Mouse (Mus musculus) heart, embryonic 16.5 days (tissue): ENCODE data around the gene 2610001J05Rik. TPM values are rescaled to one million over a fixed set of nuclear protein-coding genes. Genes with fewer than 3 reads are reported as not detected.
A peak's percentile ranks its signal among the peaks of the same experiment; 100 is the strongest.

Experiments used
- ATAC-seq: fragments of 200-750 bp; cut with Nextera tagmentation; replicated peaks from 2 replicates; pipeline ENCODE4 v1.8.0; 2017; ENCODE audit warnings: moderate number of reproducible peaks; ENCODE audit not compliant: insufficient read depth, low FRiP score; ENCODE audit errors: extremely low read depth
- H3K27ac ChIP-seq: fragments of 300-500 bp; sonication (generic); 2 replicates; pipeline ENCODE4 v1.5.1; 2014; ENCODE audit warnings: mild to moderate bottlenecking, low read length, control low read depth, moderate library complexity
- H3K27me3 ChIP-seq: fragments of 300-500 bp; sonication (generic); 2 replicates; pipeline ENCODE4 v1.6.1; 2014; ENCODE audit warnings: low read length, mixed read lengths; ENCODE audit not compliant: control insufficient read depth, insufficient read depth
- H3K36me3 ChIP-seq: fragments of 300-500 bp; sonication (generic); 2 replicates; pipeline ENCODE4 v1.6.1; 2014; ENCODE audit not compliant: control insufficient read depth, insufficient read depth
- H3K4me1 ChIP-seq: fragments of 300-500 bp; sonication (generic); 2 replicates; pipeline ENCODE4 v1.6.1; 2014; ENCODE audit warnings: low read length, mixed read lengths; ENCODE audit not compliant: control insufficient read depth, insufficient read depth
- H3K4me2 ChIP-seq: fragments of 300-500 bp; sonication (generic); 2 replicates; pipeline ENCODE4 v1.6.1; 2014; ENCODE audit warnings: low read depth, mild to moderate bottlenecking, control low read depth, low read length
- H3K4me3 ChIP-seq: fragments of 300-500 bp; sonication (generic); 2 replicates; pipeline ENCODE4 v1.5.1; 2014; ENCODE audit warnings: mild to moderate bottlenecking, control low read depth, low read length
- H3K9ac ChIP-seq: fragments of 300-500 bp; sonication (generic); 2 replicates; pipeline ENCODE4 v1.6.1; 2014; ENCODE audit warnings: low read length, control low read depth
- H3K9me3 ChIP-seq: fragments of 300-500 bp; sonication (generic); replicated peaks from 2 replicates; pipeline ENCODE4 v1.6.1; 2016; ENCODE audit warnings: low read length; ENCODE audit not compliant: control insufficient read depth
- WGBS: fragments of 180-500 bp; shearing (Covaris S2); extraction: QIAGEN DNeasy Blood & Tissue Kit; methylation state at CpG from one replicate; pipeline ENCODE4 v1.1.7; 2014; 5-methylcytosine and 5-hydroxymethylcytosine counted together
- polyA plus RNA-seq: library from polyadenylated mRNA; unstranded; fragments of >200 nt; fragmentation: Nextera tagmentation; extraction: Ambion mirVana; gene quantifications from 2 replicates; pipeline ENCODE4 v1.2.1, GENCODE M21; 2015

2610001J05Rik gene
- 110 and 120 TPM in 2 replicates for polyA plus RNA-seq

DNA sequence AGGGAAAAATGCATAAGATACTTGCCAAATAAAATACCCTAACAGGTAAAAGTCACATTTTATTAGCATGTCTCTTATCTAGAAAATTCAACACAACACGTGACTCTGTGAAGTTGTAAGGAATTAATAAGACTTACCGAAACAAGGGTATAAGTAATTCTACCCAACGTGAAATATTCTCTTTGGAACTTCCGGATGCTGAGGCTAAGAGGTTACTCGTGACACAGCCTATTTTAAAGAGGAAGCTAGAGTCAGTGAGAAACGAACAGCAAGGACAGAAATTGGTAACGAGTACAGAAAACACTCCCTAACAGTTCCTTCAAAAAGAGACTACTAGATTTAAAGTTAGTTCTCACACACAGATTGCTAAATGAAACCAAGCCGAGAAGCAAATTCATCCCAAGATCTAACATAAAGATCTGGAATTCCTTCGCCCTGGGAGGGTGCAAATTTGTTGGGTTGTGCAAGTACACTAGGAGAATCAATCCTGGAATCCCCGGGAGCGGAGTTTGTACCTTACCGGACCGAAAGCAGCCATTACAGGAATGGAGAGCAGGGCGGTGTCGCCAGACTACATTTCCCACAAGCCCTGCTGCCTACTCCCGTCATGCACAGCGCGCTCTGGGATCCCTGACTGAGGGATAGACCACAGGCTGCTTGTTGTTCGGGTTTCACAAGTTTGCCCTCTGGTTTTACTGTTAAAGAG, at the start of gene 2610001J05Rik:
TSS of gene 2610001J05Rik (minus strand) at position 600 of the 706 bp plus-strand sequence.
- peak within 1 kb of the TSS; percentile 87 for H3K4me3 ChIP-seq
- peak; percentile 100 for ATAC-seq
- H3K27ac ChIP-seq: peak within 1 kb of the TSS; percentile 94
- no peaks in the 10 kb centered on the region for H3K9me3 ChIP-seq
- peaks cover 8% of the 10 kb centered on the region for H3K36me3 ChIP-seq
- H3K27me3 ChIP-seq: no peaks in the 10 kb centered on the region
- WGBS: 1% methylated on average over 19 of the region's 19 CpGs
- peak within 1 kb of the TSS; percentile 87 for H3K9ac ChIP-seq
- H3K4me2 ChIP-seq: peak within 1 kb of the TSS; percentile 72
- H3K4me1 ChIP-seq: peaks cover 9% of the 10 kb centered on the region; the same call in 1 of the 2 replicates

DNA sequence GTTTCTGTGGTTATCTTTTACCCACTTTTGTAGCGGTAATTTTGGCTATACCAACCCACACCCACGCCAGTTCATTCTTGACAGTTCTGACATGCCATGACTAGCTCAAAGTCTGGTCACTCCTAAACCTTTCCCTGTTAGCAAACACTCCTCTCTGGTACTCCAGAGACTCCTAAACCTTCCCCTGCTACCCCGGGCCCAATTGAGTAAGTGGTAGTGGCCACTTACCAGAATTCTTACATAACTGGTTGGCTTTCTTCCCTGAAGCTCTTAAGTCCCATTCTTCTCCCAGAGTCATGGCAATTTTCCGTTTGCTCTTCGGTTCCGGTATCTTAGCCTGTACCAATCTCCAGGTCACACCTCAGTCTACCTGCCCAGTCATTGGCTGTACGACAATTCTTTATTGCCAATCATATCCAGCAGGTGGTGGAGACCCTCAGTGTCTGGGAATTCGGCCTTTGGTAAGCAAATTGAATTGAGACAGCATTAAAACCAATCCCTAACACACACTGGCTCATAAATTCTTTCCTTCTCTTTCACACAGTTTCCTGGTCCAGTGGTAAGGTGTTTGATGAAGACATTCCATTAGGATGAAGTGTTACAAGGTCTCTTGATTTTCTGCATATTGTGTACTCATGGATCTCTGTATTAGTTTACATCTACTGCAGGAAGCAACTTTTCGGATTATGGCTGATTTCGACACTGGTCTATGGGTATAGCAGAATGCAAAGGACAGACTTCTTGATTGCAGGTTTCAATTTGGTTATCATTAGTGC, 38.6 kb upstream of the 2610001J05Rik start:
- no peaks in the 10 kb centered on the region for H3K36me3 ChIP-seq
- no peak for ATAC-seq
- no peak overlapping the region for H3K4me2 ChIP-seq
- H3K4me1 ChIP-seq: no peaks in the 10 kb centered on the region
- 85% methylated on average over 10 of the region's 10 CpGs for WGBS
- H3K27me3 ChIP-seq: no peaks in the 10 kb centered on the region
- no peak overlapping the region for H3K9ac ChIP-seq
- no peak overlapping the region for H3K27ac ChIP-seq
- H3K9me3 ChIP-seq: no peaks in the 10 kb centered on the region
- no peak overlapping the region for H3K4me3 ChIP-seq

DNA sequence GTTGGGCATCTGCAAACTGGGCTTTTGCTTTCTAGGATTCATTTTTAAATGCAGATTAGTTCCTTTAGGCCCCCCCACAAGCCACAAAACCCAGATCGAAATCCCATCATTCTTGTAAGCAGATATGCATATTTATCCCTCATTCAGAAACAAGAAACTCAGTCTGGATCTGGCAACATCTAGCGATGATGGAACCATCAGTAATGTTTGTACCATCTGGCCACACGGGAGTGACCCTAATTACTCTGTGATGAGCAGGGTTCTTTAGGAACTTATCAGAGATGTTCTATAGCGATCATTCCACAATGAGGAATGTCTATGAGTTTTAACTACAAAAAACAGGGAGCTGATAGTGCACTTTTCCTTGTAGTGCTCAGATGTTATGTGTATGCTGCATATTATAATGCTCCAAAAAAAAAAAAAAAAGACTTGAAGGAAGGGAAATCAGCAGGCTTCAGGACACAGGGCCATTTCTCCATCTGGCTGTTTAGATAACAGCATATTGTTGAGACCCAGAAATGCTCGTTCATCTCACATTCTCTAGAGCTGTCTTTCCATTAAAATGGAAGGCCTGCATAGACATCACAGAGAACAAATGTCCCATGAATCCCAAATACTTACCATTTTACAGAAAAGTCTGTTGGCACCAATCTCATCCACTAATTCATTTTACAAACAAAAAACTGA, 31.8 kb upstream of the 2610001J05Rik start:
- Histone ChIP-seq H3K9ac (no peak overlapping the region), H3K4me2 (no peak overlapping the region), H3K36me3 (no peaks in the 10 kb centered on the region), H3K4me3 (no peak overlapping the region), H3K9me3 (no peaks in the 10 kb centered on the region), H3K27me3 (no peaks in the 10 kb centered on the region), H3K4me1 (no peaks in the 10 kb centered on the region), H3K27ac (no peak overlapping the region)
- ATAC-seq: no peak
- 80% methylated on average over 5 of the region's 5 CpGs for WGBS

DNA sequence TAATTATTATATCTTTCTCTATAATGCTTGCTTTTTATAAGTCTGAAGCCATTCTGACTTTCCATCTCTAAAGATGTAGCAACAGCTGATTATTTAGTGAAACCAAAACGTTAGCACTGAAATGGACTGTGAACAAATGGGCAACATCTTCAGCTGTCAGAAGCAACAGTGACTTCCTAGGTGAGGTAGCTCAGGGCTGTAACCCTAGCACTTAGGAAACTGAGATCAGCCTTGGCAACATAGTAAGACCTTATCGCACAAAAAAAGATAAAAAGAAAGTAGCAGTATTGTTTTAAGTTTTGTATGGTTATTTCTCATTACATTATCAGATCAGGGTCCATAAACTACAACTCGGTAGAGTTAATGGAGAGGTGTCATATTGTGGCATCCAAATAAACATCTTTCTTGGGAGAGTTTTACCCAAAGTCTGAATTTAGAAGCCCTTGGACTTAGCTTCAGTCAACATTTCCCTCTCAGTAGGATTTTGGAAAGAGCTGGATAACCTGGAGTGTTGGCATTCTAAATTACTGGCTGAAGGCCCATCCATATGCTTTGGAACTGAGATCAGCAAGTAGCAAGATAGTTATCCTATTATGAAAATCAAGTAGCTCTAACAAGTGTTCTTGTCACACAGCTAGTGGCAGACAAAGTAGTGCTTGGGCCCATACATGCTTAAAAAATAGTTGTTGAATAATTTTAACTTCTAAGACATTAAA, 13.7 kb upstream of the 2610001J05Rik start:
- ATAC-seq: no peak
- H3K4me1 ChIP-seq: no peaks in the 10 kb centered on the region
- 75% methylated on average over 3 of the region's 3 CpGs for WGBS
- no peak overlapping the region for H3K9ac ChIP-seq
- H3K9me3 ChIP-seq: no peaks in the 10 kb centered on the region
- no peak overlapping the region for H3K4me3 ChIP-seq
- peaks cover 3% of the 10 kb centered on the region; the same call in 1 of the 2 replicates for H3K36me3 ChIP-seq
- H3K4me2 ChIP-seq: no peak overlapping the region
- H3K27ac ChIP-seq: no peak overlapping the region
- H3K27me3 ChIP-seq: no peaks in the 10 kb centered on the region

DNA sequence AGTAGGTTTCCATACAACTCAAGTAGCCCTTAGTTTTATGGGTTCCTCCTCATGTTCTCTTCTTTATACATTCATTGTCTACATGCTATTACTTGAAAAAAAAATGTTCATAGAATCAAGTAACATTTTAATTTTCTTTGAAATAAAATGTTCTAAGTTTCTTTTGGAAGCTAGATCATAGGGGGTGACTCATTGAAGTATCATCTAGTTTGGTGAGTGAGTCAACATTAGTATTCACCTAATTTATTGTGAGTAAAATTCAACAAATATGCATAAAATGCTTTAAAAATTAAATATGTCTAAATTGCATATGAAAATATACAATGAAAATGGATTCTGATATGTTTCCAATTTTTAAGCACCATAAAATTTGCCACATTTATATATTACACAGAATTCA, 11.6 kb upstream of the 2610001J05Rik start:
- Histone ChIP-seq H3K4me2 (no peak overlapping the region), H3K9ac (no peak overlapping the region), H3K4me1 (no peaks in the 10 kb centered on the region), H3K9me3 (no peaks in the 10 kb centered on the region), H3K27ac (no peak overlapping the region), H3K27me3 (no peaks in the 10 kb centered on the region), H3K4me3 (no peak overlapping the region), H3K36me3 (peaks cover 3% of the 10 kb centered on the region; the same call in 1 of the 2 replicates)
- ATAC-seq: no peak

DNA sequence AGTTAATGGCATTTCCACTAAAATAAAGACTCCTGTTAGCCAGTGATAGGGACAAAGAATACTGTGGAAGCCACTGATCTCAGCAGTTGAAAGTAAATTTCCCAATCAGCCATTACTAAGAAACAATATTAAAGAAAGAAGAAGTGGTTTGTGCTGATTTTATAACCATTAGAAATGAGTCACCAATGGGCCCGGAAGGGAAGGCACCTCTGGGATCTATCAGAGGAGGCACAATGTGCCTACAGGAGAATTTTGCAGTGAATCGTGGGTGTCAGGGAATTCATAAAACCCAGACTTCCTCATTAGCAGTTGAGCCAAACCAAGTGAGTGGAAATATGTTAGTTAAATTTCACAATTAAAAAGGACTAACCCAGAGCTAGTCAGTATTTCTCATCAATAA, 2.6 kb upstream of the 2610001J05Rik start:
- Histone ChIP-seq H3K4me1 (peaks cover 9% of the 10 kb centered on the region; the same call in 1 of the 2 replicates), H3K36me3 (0 out of 2 replicates have a peak, but pooled peaks cover 2% of the 10 kb centered on the region), H3K4me3 (no peak overlapping the region), H3K9ac (no peak overlapping the region), H3K4me2 (no peak overlapping the region), H3K27me3 (no peaks in the 10 kb centered on the region), H3K27ac (no peak overlapping the region), H3K9me3 (no peaks in the 10 kb centered on the region)
- ATAC-seq: no peak
- 89% methylated on average over 2 of the region's 2 CpGs for WGBS

DNA sequence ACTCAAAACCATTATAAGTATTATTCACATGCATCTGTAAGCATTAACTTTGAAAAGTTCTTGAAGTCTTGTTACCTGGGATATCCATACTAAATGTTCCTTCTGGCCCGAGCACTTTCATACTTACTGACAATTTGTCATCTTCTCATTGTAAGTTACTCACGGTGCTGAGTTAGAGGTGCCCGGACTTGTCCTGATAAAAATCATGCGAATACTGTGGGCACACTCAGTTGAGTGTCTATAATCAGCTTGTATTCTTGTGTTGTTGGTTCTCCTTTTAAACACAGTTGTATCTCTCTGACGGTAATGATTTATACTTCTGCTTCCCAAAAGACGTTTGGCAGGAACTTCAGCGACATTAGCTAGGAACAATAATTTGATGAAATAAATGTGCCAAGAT, 758 bp upstream of the 2610001J05Rik start:
- Histone ChIP-seq H3K27me3 (no peaks in the 10 kb centered on the region), H3K4me2 (peak overlapping the region; percentile 60), H3K36me3 (peaks cover 8% of the 10 kb centered on the region), H3K9ac (no peak overlapping the region; the same call in 1 of the 2 replicates), H3K9me3 (no peaks in the 10 kb centered on the region), H3K4me3 (peak overlapping the region; percentile 5), H3K4me1 (peaks cover 9% of the 10 kb centered on the region; the same call in 1 of the 2 replicates), H3K27ac (no peak overlapping the region)
- ATAC-seq: no peak
- WGBS: 60% methylated on average over 7 of the region's 7 CpGs

DNA sequence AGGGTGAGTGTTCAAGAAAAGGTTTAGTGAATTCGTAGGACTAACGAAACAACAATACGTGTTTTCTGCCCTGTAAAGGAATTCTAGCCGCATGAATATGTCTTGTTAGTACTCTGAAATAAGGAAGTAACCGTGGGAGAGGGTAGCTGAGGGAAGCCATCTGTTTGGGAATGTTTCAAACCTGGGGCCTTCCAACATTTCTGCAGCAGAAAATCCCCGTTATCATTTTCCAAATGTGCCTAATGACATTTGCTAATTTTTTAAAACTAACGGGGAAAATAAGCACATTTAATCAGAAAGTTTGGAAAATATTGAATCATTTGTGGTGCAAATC, 274 bp upstream of the 2610001J05Rik start:
- peak; percentile 40 for ATAC-seq
- Histone ChIP-seq H3K27ac (peak overlapping the region; percentile 94), H3K4me3 (peak overlapping the region; percentile 87), H3K9ac (peak overlapping the region; percentile 87), H3K27me3 (no peaks in the 10 kb centered on the region), H3K4me2 (peak overlapping the region; percentile 60), H3K4me1 (peaks cover 9% of the 10 kb centered on the region; the same call in 1 of the 2 replicates), H3K36me3 (peaks cover 8% of the 10 kb centered on the region), H3K9me3 (no peaks in the 10 kb centered on the region)
- 1% methylated on average over 7 of the region's 7 CpGs for WGBS
